Mouse (Mus musculus): Measurements from ENCODE around the gene Glp1r. TPM values are rescaled to one million over a fixed set of nuclear protein-coding genes. Genes with fewer than 3 reads are reported as not detected.

The Glp1r gene
- polyA plus RNA-seq, 1 experiment from 2014 or later: not detected

- Histone ChIP-seq H3K4me3 (no peak overlapping the region), H3K27me3 (ENCODE audit: low read depth, poor library complexity, severe bottlenecking) (no peaks in the 10 kb centered on the region), H3K36me3 (no peaks in the 10 kb centered on the region), H3K4me1 (no peaks in the 10 kb centered on the region), H3K9me3 (replicated peaks) (no peaks in the 10 kb centered on the region), H3K27ac (replicated peaks) (no peak overlapping the region)
- no peak for DNase-seq (ENCODE audit: low spot score)
- WGBS: 74% methylated on average over 2 of the region's 2 CpGs
Observed at GRCm38 (mm10) chr17:30977290-30977689, 75.7 kb downstream of the Glp1r start.

DNA sequence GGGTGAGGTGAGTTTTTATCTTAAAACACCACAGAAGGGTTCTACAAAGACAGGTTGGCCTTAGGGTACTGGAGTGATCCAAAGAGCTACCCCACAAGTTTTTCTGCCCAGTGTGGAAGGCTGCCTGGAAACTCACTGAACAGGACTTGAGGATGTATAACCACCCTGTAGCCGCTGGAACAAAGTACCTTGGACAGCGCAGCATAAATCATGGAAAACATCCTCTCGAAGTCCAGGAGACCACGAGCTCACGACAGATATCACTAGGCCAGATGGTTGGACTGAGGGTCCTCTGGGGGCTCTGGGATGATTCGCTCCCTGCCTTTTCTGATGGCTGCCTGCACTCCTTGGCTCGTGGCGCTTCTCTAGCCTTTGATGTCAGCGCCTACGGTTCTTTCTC lies 76.9 kb downstream of the Glp1r start:
- Histone ChIP-seq H3K36me3 (no peaks in the 10 kb centered on the region), H3K9me3 (replicated peaks) (no peaks in the 10 kb centered on the region), H3K4me3 (no peak overlapping the region), H3K27me3 (ENCODE audit: low read depth, poor library complexity, severe bottlenecking) (no peaks in the 10 kb centered on the region), H3K4me1 (no peaks in the 10 kb centered on the region), H3K27ac (replicated peaks) (no peak overlapping the region)
- DNase-seq (ENCODE audit: low spot score): no peak
- WGBS: 82% methylated on average over 10 of the region's 10 CpGs

GRCm38 (mm10) chr17:30983521-30983920 lies 81.9 kb downstream of the Glp1r start:
- Histone ChIP-seq H3K36me3 (no peaks in the 10 kb centered on the region), H3K4me1 (no peaks in the 10 kb centered on the region), H3K27ac (replicated peaks) (no peak overlapping the region), H3K4me3 (no peak overlapping the region), H3K27me3 (ENCODE audit: low read depth, poor library complexity, severe bottlenecking) (no peaks in the 10 kb centered on the region), H3K9me3 (replicated peaks) (no peaks in the 10 kb centered on the region)
- 79% methylated on average over 4 of the region's 4 CpGs for WGBS
- no peak for DNase-seq (ENCODE audit: low spot score)

GRCm38 (mm10) chr17:30990254-30990653 lies 88.6 kb downstream of the Glp1r start:
- WGBS: 84% methylated on average over 10 of the region's 10 CpGs
- Histone ChIP-seq H3K27me3 (ENCODE audit: low read depth, poor library complexity, severe bottlenecking) (no peaks in the 10 kb centered on the region), H3K4me3 (no peak overlapping the region), H3K27ac (replicated peaks) (no peak overlapping the region), H3K9me3 (replicated peaks) (no peaks in the 10 kb centered on the region), H3K36me3 (no peaks in the 10 kb centered on the region), H3K4me1 (0 out of 2 replicates have a peak, but pooled peaks cover 3% of the 10 kb centered on the region)
- peak; percentile 27 for DNase-seq (ENCODE audit: low spot score)

Small RNAs within 50 kb of the gene (microRNA-seq; reads per million reads assigned to microRNA genes)
- gene Gm24026: not detected

Other genes with a start within 250 kb of the Glp1r start
- gene Umodl1, start 52.8 kb downstream of the Glp1r start, polyA plus RNA-seq (2016; fragmentation: Nextera tagmentation; extraction: Ambion mirVana): 0.07 and 0.33 TPM in 2 replicates
- gene Abcg1, start 155.9 kb downstream of the Glp1r start, polyA plus RNA-seq (2016; fragmentation: Nextera tagmentation; extraction: Ambion mirVana): 5.8 and 9.0 TPM in 2 replicates
- 1.2 TPM in 1 of 2 replicates, not detected in the other for gene Tff3, start 227.8 kb downstream of the Glp1r start, polyA plus RNA-seq (2016; fragmentation: Nextera tagmentation; extraction: Ambion mirVana)
- gene Tff2, start 242.5 kb downstream of the Glp1r start, polyA plus RNA-seq (2016; fragmentation: Nextera tagmentation; extraction: Ambion mirVana): not detected in 2 replicates

Measured in midbrain, embryonic 10.5 days (tissue).